Mouse (Mus musculus): Measurements from ENCODE around the gene Leng1.

DNA sequence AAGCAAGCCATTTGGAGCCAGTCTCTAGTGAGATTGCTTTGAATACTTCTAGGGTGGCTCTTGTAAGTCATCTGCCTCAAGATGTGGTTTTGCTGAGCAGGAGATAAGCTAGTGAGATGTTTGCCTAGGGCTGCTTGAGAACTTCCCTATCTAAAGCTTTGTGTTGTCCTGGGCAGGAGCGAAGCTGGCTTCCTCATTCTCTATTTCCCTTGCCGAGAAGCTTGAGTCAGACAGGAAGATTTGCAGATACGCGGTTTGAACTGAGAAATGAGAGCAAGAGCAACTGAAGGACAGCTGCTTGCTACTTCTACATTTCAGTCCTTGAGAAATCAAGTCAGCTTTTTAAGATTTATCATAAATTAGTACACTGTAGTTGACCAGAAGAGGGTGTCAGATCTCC lies 41.4 kb upstream of the Leng1 start:
- TF ChIP-seq CTCF (IDR thresholded peaks at IDR 0.05; ENCODE audit: low read depth) (no peak), EP300 (IDR thresholded peaks at IDR 0.05; ENCODE audit: low read depth) (no peak)
